Mouse (Mus musculus) MEL (cell line): ENCODE data around the gene Fbxw15. TPM values are rescaled to one million over a fixed set of nuclear protein-coding genes. Genes with fewer than 3 reads are reported as not detected.
"Not testable (repeated sequence)": the region's sequence is repeated elsewhere in the genome, so short reads cannot be mapped to it uniquely, and the experiment has no call there.

Experiments
- DNase-seq: peaks from one replicate; pipeline ENCODE4 v3.0.0; 2011; ENCODE audit warnings: low read depth, low spot score
- H3K27ac ChIP-seq: 2 replicates; pipeline ENCODE4 v1.5.1; 2012; ENCODE audit warnings: low read depth, mild to moderate bottlenecking, control low read depth, low read length, moderate library complexity; ENCODE audit not compliant: control insufficient read depth
- H3K27me3 ChIP-seq, 2 experiments: fragments of 150-350 bp in 1 of 2; sonication (generic) in 1 of 2; 2 replicates each; pipeline ENCODE4 v1.6.1; 2012; ENCODE audit warnings: low read length in 2 of 2, mild to moderate bottlenecking in 2 of 2, improper control_type of control experiment in 1 of 2, moderate library complexity in 1 of 2; ENCODE audit not compliant: insufficient read depth in 2 of 2, control insufficient read depth in 1 of 2
- H3K36me3 ChIP-seq, 2 experiments: 2 replicates each; pipeline ENCODE4 v1.6.1; 2012 to 2014; ENCODE audit warnings: low read length in 2 of 2, improper control_type of control experiment in 1 of 2, inconsistent platforms in 1 of 2, mild to moderate bottlenecking in 1 of 2; ENCODE audit not compliant: insufficient read depth in 2 of 2, control insufficient read depth in 1 of 2
- H3K4me1 ChIP-seq, 2 experiments: fragments of 150-350 bp in 1 of 2; sonication (generic) in 1 of 2; 2 replicates each; pipeline ENCODE4 v1.6.1; 2012; ENCODE audit warnings: low read length in 2 of 2, improper control_type of control experiment in 1 of 2, mild to moderate bottlenecking in 1 of 2; ENCODE audit not compliant: insufficient read depth in 2 of 2, control insufficient read depth in 1 of 2
- H3K4me3 ChIP-seq, 2 experiments: fragments of 150-350 bp in 1 of 2; sonication (generic) in 1 of 2; 2 replicates each; pipeline ENCODE4 v1.5.1; 2012; ENCODE audit warnings: low read depth in 2 of 2, low read length in 2 of 2, mild to moderate bottlenecking in 2 of 2, moderate library complexity in 2 of 2, control low read depth in 1 of 2, improper control_type of control experiment in 1 of 2; ENCODE audit not compliant: control insufficient read depth in 1 of 2, insufficient read depth in 1 of 2
- H3K79me2 ChIP-seq: 2 replicates; pipeline ENCODE4 v1.6.1; 2012; ENCODE audit warnings: mild to moderate bottlenecking, low read length, moderate library complexity; ENCODE audit not compliant: control insufficient read depth, poor library complexity, insufficient read depth
- H3K9ac ChIP-seq: 2 replicates; pipeline ENCODE4 v1.6.1; 2012; ENCODE audit warnings: low read depth, mild to moderate bottlenecking, control low read depth, low read length, moderate library complexity; ENCODE audit not compliant: control insufficient read depth, poor library complexity, severe bottlenecking
- H3K9me3 ChIP-seq: fragments of 150-350 bp; sonication (generic); replicated peaks from 2 replicates; pipeline ENCODE4 v1.6.1; 2012; ENCODE audit warnings: mild to moderate bottlenecking, low read length, improper control_type of control experiment, moderate library complexity; ENCODE audit not compliant: insufficient read depth
- CHD1 ChIP-seq: IDR thresholded peaks from 2 replicates; pipeline ENCODE4 v1.6.1; 2012; ENCODE audit warnings: low read depth, mild to moderate bottlenecking, inconsistent platforms, low read length, improper control_type of control experiment
- CHD2 ChIP-seq: IDR thresholded peaks from 2 replicates; pipeline ENCODE4 v1.6.1; 2011; ENCODE audit warnings: low read length, improper control_type of control experiment
- ELF1 ChIP-seq: IDR thresholded peaks from 2 replicates; pipeline ENCODE4 v1.6.1; 2014; ENCODE audit warnings: low read depth, mild to moderate bottlenecking, inconsistent platforms, low read length, improper control_type of control experiment, moderate library complexity
- EP300 ChIP-seq, 2 experiments: IDR thresholded peaks; 2 replicates each; pipeline ENCODE4 v1.6.1; 2011; ENCODE audit warnings: improper control_type of control experiment in 2 of 2, low read length in 2 of 2, low read depth in 1 of 2, mild to moderate bottlenecking in 1 of 2
- RAD21 ChIP-seq: IDR thresholded peaks from 2 replicates; pipeline ENCODE4 v1.6.1; 2011; ENCODE audit warnings: mild to moderate bottlenecking, low read depth, low read length, improper control_type of control experiment
- SMC3 ChIP-seq: IDR thresholded peaks from 2 replicates; pipeline ENCODE4 v1.6.1; 2011; ENCODE audit warnings: low read depth, low read length, improper control_type of control experiment
- TBP ChIP-seq: IDR thresholded peaks from 2 replicates; pipeline ENCODE4 v1.8.0; 2011; ENCODE audit warnings: low read depth, low read length, improper control_type of control experiment
- TCF12 ChIP-seq: IDR thresholded peaks from 2 replicates; pipeline ENCODE4 v1.6.1; 2014; ENCODE audit warnings: low read depth, mild to moderate bottlenecking, inconsistent platforms, low read length, improper control_type of control experiment, moderate library complexity
- ZKSCAN1 ChIP-seq: IDR thresholded peaks from 2 replicates; pipeline ENCODE4 v1.6.1; 2012; ENCODE audit warnings: low read depth, mild to moderate bottlenecking, inconsistent platforms, low read length, improper control_type of control experiment, moderate library complexity
- ZNF384 ChIP-seq: IDR thresholded peaks from 2 replicates; pipeline ENCODE4 v1.6.1; 2012; ENCODE audit warnings: low read depth, mild to moderate bottlenecking, inconsistent platforms, low read length, improper control_type of control experiment
- polyA plus RNA-seq, 2 experiments: library from polyadenylated mRNA; stranded (reverse) in 1 of 2; unstranded in 1 of 2; fragments of >175 nt in 1 of 2; fragments of >200 nt in 1 of 2; gene quantifications; 2 replicates each; pipeline versions ENCODE4 v1.2.1 to v1.2.4; 2012; ENCODE audit warnings: low replicate concordance in 2 of 2, low read depth in 1 of 2; ENCODE audit not compliant: insufficient read length in 2 of 2, insufficient read depth in 1 of 2, missing spikeins in 1 of 2
- total RNA-seq: library from RNA; depleted of rRNA; stranded (reverse); fragments of 300-350 nt; gene quantifications from 2 replicates; pipeline ENCODE4 v1.2.3, GENCODE M21; 2012; rRNA removed

The Fbxw15 gene
- total and polyA plus RNA-seq, 3 experiments: not detected

GRCm38 (mm10) chr9:109552483-109552882, 15.6 kb downstream of the Fbxw15 start:
- Histone ChIP-seq H3K9ac (no peak overlapping the region), H3K27ac (no peak overlapping the region), H3K79me2 (no peaks in the 10 kb centered on the region), H3K36me3 (no peaks in the 10 kb centered on the region), H3K4me1 (no peaks in the 10 kb centered on the region), H3K9me3 (no peaks in the 10 kb centered on the region), H3K4me3 (no peak overlapping the region), H3K27me3 (no peaks in the 10 kb centered on the region)
- no peak for DNase-seq
- no peak for TF ChIP-seq EP300 (IDR thresholded peaks at IDR 0.05; ENCODE audit: low read depth in 1 of 2, low read length in 2 of 2)

- H3K4me1 ChIP-seq, H3K79me2 ChIP-seq, H3K27ac ChIP-seq, H3K4me3 ChIP-seq, H3K9ac ChIP-seq, H3K27me3 ChIP-seq, H3K9me3 ChIP-seq, H3K36me3 ChIP-seq, DNase-seq: not testable (repeated sequence)
These were observed 18.4 kb downstream of the Fbxw15 start for GRCm38 (mm10) chr9:109549666-109550065.

GRCm38 (mm10) chr9:109523385-109524064, 44.5 kb downstream of the Fbxw15 start:
- Histone ChIP-seq H3K9ac (no peak overlapping the region), H3K4me3 (no peak overlapping the region), H3K9me3 (no peaks in the 10 kb centered on the region), H3K36me3 (no peaks in the 10 kb centered on the region), H3K79me2 (no peaks in the 10 kb centered on the region), H3K27me3 (no peaks in the 10 kb centered on the region), H3K27ac (no peak overlapping the region), H3K4me1 (no peaks in the 10 kb centered on the region)
- TF ChIP-seq RAD21 (no peak), ZKSCAN1 (no peak), CHD2 (no peak), ZNF384 (no peak), EP300 (IDR thresholded peaks at IDR 0.05; ENCODE audit: low read depth in 1 of 2, low read length in 2 of 2) (no peak), TBP (no peak), SMC3 (no peak), TCF12 (no peak), ELF1 (no peak), CHD1 (no peak)
- DNase-seq: no peak

Other genes starting within 250 kb of the Fbxw15 start
- gene Fbxw28, start 228.6 kb downstream of the Fbxw15 start, total RNA-seq: not detected in 2 replicates
- gene Fbxw28, start 228.6 kb downstream of the Fbxw15 start, polyA plus RNA-seq: not detected
- not detected in 2 replicates for gene Fbxw22, start 164.0 kb downstream of the Fbxw15 start, total RNA-seq
- not detected for gene Fbxw22, start 164.0 kb downstream of the Fbxw15 start, polyA plus RNA-seq
- not detected in 2 replicates for gene Fbxw16, start 119.1 kb downstream of the Fbxw15 start, total RNA-seq
- not detected for gene Fbxw16, start 119.1 kb downstream of the Fbxw15 start, polyA plus RNA-seq
- not detected in 2 replicates for gene Fbxw19, start 72.4 kb downstream of the Fbxw15 start, total RNA-seq
- not detected for gene Fbxw19, start 72.4 kb downstream of the Fbxw15 start, polyA plus RNA-seq
- not detected in 2 replicates for gene Fbxw24, start 57.8 kb upstream of the Fbxw15 start, total RNA-seq
- gene Fbxw24, start 57.8 kb upstream of the Fbxw15 start, polyA plus RNA-seq: not detected
- gene Fbxw25, start 96.4 kb upstream of the Fbxw15 start, total RNA-seq: not detected in 2 replicates
- gene Fbxw25, start 96.4 kb upstream of the Fbxw15 start, polyA plus RNA-seq: not detected
- gene Fbxw18, start 134.4 kb upstream of the Fbxw15 start, total RNA-seq: not detected in 2 replicates
- not detected for gene Fbxw18, start 134.4 kb upstream of the Fbxw15 start, polyA plus RNA-seq
- not detected in 2 replicates for gene Fbxw26, start 177.8 kb upstream of the Fbxw15 start, total RNA-seq
- gene Fbxw26, start 177.8 kb upstream of the Fbxw15 start, polyA plus RNA-seq: not detected
- not detected in 2 replicates for gene Fbxw27, start 222.4 kb upstream of the Fbxw15 start, total RNA-seq
- gene Fbxw27, start 222.4 kb upstream of the Fbxw15 start, polyA plus RNA-seq: not detected
- gene Spink8, start 244.0 kb upstream of the Fbxw15 start, total RNA-seq: not detected in 2 replicates
- not detected for gene Spink8, start 244.0 kb upstream of the Fbxw15 start, polyA plus RNA-seq